Mouse (Mus musculus): ENCODE measurements around the gene Mst1r. TPM values are rescaled to one million over a fixed set of nuclear protein-coding genes. Genes with fewer than 3 reads are reported as not detected.
A peak's percentile ranks its signal among the peaks of the same experiment; 100 is the strongest.

Gene Mst1r
- polyA plus RNA-seq (2014; fragmentation: Nextera tagmentation; extraction: Ambion mirVana): 3.9 and 4.1 TPM in 2 replicates

DNA sequence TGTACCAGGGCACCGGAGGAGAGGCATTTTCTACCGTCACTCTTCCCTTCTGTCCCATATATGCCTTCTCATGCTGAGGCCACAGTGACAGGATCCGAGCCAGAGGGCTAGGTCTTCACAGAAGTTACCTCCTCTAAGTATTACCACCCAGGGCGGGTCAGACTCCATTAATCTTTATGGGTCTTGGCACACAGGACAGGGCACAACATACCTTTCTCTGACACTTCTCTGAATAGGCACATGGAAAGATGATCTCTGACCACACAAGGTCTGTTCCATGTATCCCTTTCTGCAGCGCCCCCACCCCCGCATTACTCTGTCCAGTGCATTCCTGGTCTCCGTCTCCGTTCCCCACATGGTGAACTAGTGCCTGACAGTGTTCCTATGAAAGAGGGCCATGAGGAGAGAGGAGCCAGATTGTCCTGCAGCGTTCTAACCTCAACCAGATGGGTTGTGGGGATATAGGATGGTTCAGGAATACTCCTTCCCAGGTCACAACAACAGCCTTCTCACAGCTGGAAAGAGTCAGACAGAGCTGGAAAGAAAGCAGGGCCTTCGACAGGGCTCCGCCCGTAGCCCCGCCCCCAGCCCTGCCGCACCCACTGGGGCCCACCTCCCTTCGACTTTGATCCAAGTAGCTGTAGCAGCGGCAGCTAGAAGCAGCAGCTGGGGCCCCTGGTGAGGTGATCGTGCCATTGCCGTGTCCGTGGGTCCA is at the start of gene Mst1r:
Mst1r (plus strand) TSS at position 622 of the 715 bp plus-strand sequence.
- 17% methylated on average over 19 of the region's 19 CpGs for WGBS
- H3K9me3 ChIP-seq (ENCODE audit: control insufficient read depth, low read length): no peaks in the 10 kb centered on the region
- H3K4me2 ChIP-seq (ENCODE audit: low read length): peak within 1 kb of the TSS; percentile 76
- DNase-seq (ENCODE audit: low spot score) (peak; percentile 92), ATAC-seq (replicated peaks; ENCODE audit: low FRiP score, low TSS enrichment, low read depth) (peak; percentile 82)
- H3K4me3 ChIP-seq (ENCODE audit: low read depth, low read length): peak within 1 kb of the TSS; percentile 47
- H3K36me3 ChIP-seq (ENCODE audit: control insufficient read depth, insufficient read depth, low read length): no peaks in the 10 kb centered on the region
- H3K27ac ChIP-seq (ENCODE audit: low read depth): peak within 1 kb of the TSS; percentile 75
- H3K4me1 ChIP-seq (replicated peaks; ENCODE audit: control insufficient read depth, insufficient read depth, low read length): peaks cover 43% of the 10 kb centered on the region
- no peaks in the 10 kb centered on the region for H3K27me3 ChIP-seq (replicated peaks; ENCODE audit: control insufficient read depth, insufficient read depth, low read length)
- H3K9ac ChIP-seq (ENCODE audit: low read length): peak within 1 kb of the TSS; percentile 46; the same call in 1 of the 2 replicates

DNA sequence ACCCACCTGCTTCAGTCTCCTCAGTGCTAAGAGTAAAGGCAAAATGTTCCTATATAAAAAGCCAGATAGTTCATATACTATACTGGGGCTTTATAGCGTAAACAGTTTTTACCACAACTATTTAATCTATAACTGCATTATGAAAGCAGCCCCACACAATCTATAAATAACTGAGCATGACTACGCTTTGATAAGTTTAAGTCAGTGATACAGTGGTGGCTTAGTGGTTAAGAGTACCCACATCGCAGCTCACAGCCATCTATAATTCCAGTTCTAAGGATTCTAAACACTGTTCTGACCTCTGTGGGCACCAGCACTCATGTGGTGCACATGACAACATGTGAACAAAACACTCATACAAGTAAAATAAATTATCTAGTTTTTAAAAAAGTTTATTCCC is 48.3 kb upstream of the Mst1r start:
- no peaks in the 10 kb centered on the region for H3K4me1 ChIP-seq (replicated peaks; ENCODE audit: control insufficient read depth, insufficient read depth, low read length)
- ATAC-seq (replicated peaks; ENCODE audit: low FRiP score, low TSS enrichment, low read depth) (no peak), DNase-seq (ENCODE audit: low spot score) (no peak)
- no peak overlapping the region for H3K9ac ChIP-seq (ENCODE audit: low read length)
- WGBS: 94% methylated on average over 3 of the region's 3 CpGs
- H3K9me3 ChIP-seq (ENCODE audit: control insufficient read depth, low read length): no peaks in the 10 kb centered on the region
- no peak overlapping the region for H3K4me2 ChIP-seq (ENCODE audit: low read length)
- no peak overlapping the region for H3K4me3 ChIP-seq (ENCODE audit: low read depth, low read length)
- H3K36me3 ChIP-seq (ENCODE audit: control insufficient read depth, insufficient read depth, low read length): peaks cover 24% of the 10 kb centered on the region
- no peak overlapping the region for H3K27ac ChIP-seq (ENCODE audit: low read depth)
- no peaks in the 10 kb centered on the region for H3K27me3 ChIP-seq (replicated peaks; ENCODE audit: control insufficient read depth, insufficient read depth, low read length)

DNA sequence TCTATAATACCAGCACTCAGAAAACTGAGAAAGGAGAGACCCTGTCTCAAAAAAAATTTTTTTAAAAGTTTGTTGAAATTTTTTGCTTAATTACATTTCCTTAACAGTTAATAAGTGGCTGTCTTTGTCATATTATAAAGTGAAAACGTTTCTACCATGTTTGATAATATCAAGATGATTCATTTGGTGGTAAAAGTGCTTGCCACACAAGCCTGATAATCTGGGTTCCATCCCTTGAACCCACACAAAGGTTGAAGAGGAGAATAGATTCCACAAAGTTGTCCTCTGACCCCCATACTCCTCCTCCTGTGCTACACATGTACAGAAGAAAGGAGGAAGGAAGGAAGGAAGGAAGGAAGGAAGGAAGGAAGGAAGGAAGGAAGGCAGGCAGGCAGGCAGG is 42.2 kb upstream of the Mst1r start:
- H3K9me3 ChIP-seq (ENCODE audit: control insufficient read depth, low read length): no peaks in the 10 kb centered on the region
- 67% methylated on average over 1 of the region's 1 CpGs for WGBS

DNA sequence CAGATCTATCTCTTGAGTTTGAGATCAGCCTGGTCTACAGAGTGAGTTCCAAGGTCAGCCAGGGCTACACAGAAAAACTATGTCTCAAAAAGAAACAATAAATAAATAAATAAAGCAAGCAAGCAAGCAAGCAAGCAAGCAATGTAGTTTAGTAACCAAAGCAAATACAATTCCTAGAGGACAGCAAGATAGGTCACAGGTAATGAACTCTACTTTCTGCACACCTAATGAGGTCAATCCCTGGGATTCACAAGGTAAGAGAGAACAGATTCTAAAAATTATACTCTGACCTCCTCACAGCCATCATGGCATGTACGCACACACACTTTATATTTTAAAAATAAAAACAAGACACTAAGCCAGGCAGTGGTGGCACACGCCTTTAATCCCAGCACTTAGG is 40.6 kb upstream of the Mst1r start:
- Histone ChIP-seq H3K27ac (ENCODE audit: low read depth) (no peak overlapping the region), H3K36me3 (ENCODE audit: control insufficient read depth, insufficient read depth, low read length) (peaks cover 5% of the 10 kb centered on the region; the same call in 1 of the 2 replicates), H3K4me2 (ENCODE audit: low read length) (no peak overlapping the region), H3K9ac (ENCODE audit: low read length) (no peak overlapping the region), H3K4me1 (replicated peaks; ENCODE audit: control insufficient read depth, insufficient read depth, low read length) (peaks cover under 1% of the 10 kb centered on the region; the same call in 1 of the 2 replicates), H3K27me3 (replicated peaks; ENCODE audit: control insufficient read depth, insufficient read depth, low read length) (no peaks in the 10 kb centered on the region), H3K4me3 (ENCODE audit: low read depth, low read length) (no peak overlapping the region), H3K9me3 (ENCODE audit: control insufficient read depth, low read length) (no peaks in the 10 kb centered on the region)
- WGBS: 92% methylated on average over 2 of the region's 2 CpGs
- ATAC-seq (replicated peaks; ENCODE audit: low FRiP score, low TSS enrichment, low read depth) (no peak), DNase-seq (ENCODE audit: low spot score) (no peak)

More for the DNA sequence above, 42.2 kb upstream of the Mst1r start:
- DNase-seq (ENCODE audit: low spot score) (no peak), ATAC-seq (replicated peaks; ENCODE audit: low FRiP score, low TSS enrichment, low read depth) (no peak)
- peaks cover 5% of the 10 kb centered on the region for H3K36me3 ChIP-seq (ENCODE audit: control insufficient read depth, insufficient read depth, low read length)
- H3K4me2 ChIP-seq (ENCODE audit: low read length): no peak overlapping the region
- no peaks in the 10 kb centered on the region for H3K4me1 ChIP-seq (replicated peaks; ENCODE audit: control insufficient read depth, insufficient read depth, low read length)
- no peak overlapping the region for H3K9ac ChIP-seq (ENCODE audit: low read length)
- no peak overlapping the region for H3K4me3 ChIP-seq (ENCODE audit: low read depth, low read length)
- H3K27ac ChIP-seq (ENCODE audit: low read depth): no peak overlapping the region
- H3K27me3 ChIP-seq (replicated peaks; ENCODE audit: control insufficient read depth, insufficient read depth, low read length): no peaks in the 10 kb centered on the region

GRCm38 (mm10) chr9:107872350-107873098 is 34.1 kb upstream of the Mst1r start:
- under 1% methylated on average over 78 of the region's 80 CpGs for WGBS
- Histone ChIP-seq H3K4me3 (ENCODE audit: low read depth, low read length) (peak overlapping the region; percentile 95), H3K27me3 (replicated peaks; ENCODE audit: control insufficient read depth, insufficient read depth, low read length) (no peaks in the 10 kb centered on the region), H3K9me3 (ENCODE audit: control insufficient read depth, low read length) (no peaks in the 10 kb centered on the region), H3K4me2 (ENCODE audit: low read length) (peak overlapping the region; percentile 74), H3K27ac (ENCODE audit: low read depth) (peak overlapping the region; percentile 95), H3K9ac (ENCODE audit: low read length) (peak overlapping the region; percentile 97), H3K4me1 (replicated peaks; ENCODE audit: control insufficient read depth, insufficient read depth, low read length) (peaks cover 11% of the 10 kb centered on the region), H3K36me3 (ENCODE audit: control insufficient read depth, insufficient read depth, low read length) (peaks cover 5% of the 10 kb centered on the region; the same call in 1 of the 2 replicates)
- ATAC-seq (replicated peaks; ENCODE audit: low FRiP score, low TSS enrichment, low read depth) (peak; percentile 99), DNase-seq (ENCODE audit: low spot score) (peak; percentile 92)

- Histone ChIP-seq H3K4me2 (ENCODE audit: low read length) (peak within 1 kb of the TSS; percentile 74), H3K9me3 (ENCODE audit: control insufficient read depth, low read length) (no peaks in the 10 kb centered on the region), H3K4me1 (replicated peaks; ENCODE audit: control insufficient read depth, insufficient read depth, low read length) (peaks cover 11% of the 10 kb centered on the region), H3K27me3 (replicated peaks; ENCODE audit: control insufficient read depth, insufficient read depth, low read length) (no peaks in the 10 kb centered on the region), H3K27ac (ENCODE audit: low read depth) (peak within 1 kb of the TSS; percentile 95), H3K36me3 (ENCODE audit: control insufficient read depth, insufficient read depth, low read length) (peaks cover 5% of the 10 kb centered on the region; the same call in 1 of the 2 replicates), H3K4me3 (ENCODE audit: low read depth, low read length) (peak within 1 kb of the TSS; percentile 95), H3K9ac (ENCODE audit: low read length) (peak within 1 kb of the TSS; percentile 97)
- ATAC-seq (replicated peaks; ENCODE audit: low FRiP score, low TSS enrichment, low read depth) (no peak), DNase-seq (ENCODE audit: low spot score) (no peak)
- WGBS: 6% methylated on average over 14 of the region's 14 CpGs
These were observed 33.5 kb upstream of the Mst1r start, which contains the start of gene Rbm6 for GRCm38 (mm10) chr9:107873137-107873536. Gene Rbm6, minus strand, starts transcription at chr9:107873237.

- Histone ChIP-seq H3K9me3 (ENCODE audit: control insufficient read depth, low read length) (no peaks in the 10 kb centered on the region), H3K27ac (ENCODE audit: low read depth) (no peak overlapping the region), H3K36me3 (ENCODE audit: control insufficient read depth, insufficient read depth, low read length) (no peaks in the 10 kb centered on the region), H3K4me1 (replicated peaks; ENCODE audit: control insufficient read depth, insufficient read depth, low read length) (no peaks in the 10 kb centered on the region), H3K4me3 (ENCODE audit: low read depth, low read length) (no peak overlapping the region), H3K27me3 (replicated peaks; ENCODE audit: control insufficient read depth, insufficient read depth, low read length) (no peaks in the 10 kb centered on the region), H3K4me2 (ENCODE audit: low read length) (no peak overlapping the region), H3K9ac (ENCODE audit: low read length) (no peak overlapping the region)
- DNase-seq (ENCODE audit: low spot score) (no peak), ATAC-seq (replicated peaks; ENCODE audit: low FRiP score, low TSS enrichment, low read depth) (no peak)
- 72% methylated on average over 4 of the region's 4 CpGs for WGBS
These were observed 26.3 kb upstream of the Mst1r start for GRCm38 (mm10) chr9:107880411-107880810.

GRCm38 (mm10) chr9:107887804-107888266 is 18.8 kb upstream of the Mst1r start, which contains the start of gene Mon1a:
Gene Mon1a, plus strand, starts transcription at chr9:107888151.
- Histone ChIP-seq H3K9me3 (ENCODE audit: control insufficient read depth, low read length) (no peaks in the 10 kb centered on the region), H3K4me2 (ENCODE audit: low read length) (peak within 1 kb of the TSS; percentile 74), H3K27me3 (replicated peaks; ENCODE audit: control insufficient read depth, insufficient read depth, low read length) (no peaks in the 10 kb centered on the region), H3K36me3 (ENCODE audit: control insufficient read depth, insufficient read depth, low read length) (no peaks in the 10 kb centered on the region), H3K27ac (ENCODE audit: low read depth) (peak within 1 kb of the TSS; percentile 43), H3K9ac (ENCODE audit: low read length) (peak within 1 kb of the TSS; percentile 62), H3K4me1 (replicated peaks; ENCODE audit: control insufficient read depth, insufficient read depth, low read length) (0 out of 2 replicates have a peak, but pooled peaks cover 8% of the 10 kb centered on the region), H3K4me3 (ENCODE audit: low read depth, low read length) (peak within 1 kb of the TSS; percentile 73)
- ATAC-seq (replicated peaks; ENCODE audit: low FRiP score, low TSS enrichment, low read depth) (peak; percentile 95), DNase-seq (ENCODE audit: low spot score) (peak; percentile 87)
- WGBS: under 1% methylated on average over 28 of the region's 28 CpGs

Measured in intestine, embryonic 14.5 days (tissue).